Mouse (Mus musculus) CD4-positive, CD25-positive, alpha-beta regulatory T cell, adult 4 months (primary cell): Measurements from ENCODE around the gene Fbxw20. TPM values are rescaled to one million over a fixed set of nuclear protein-coding genes. Genes with fewer than 3 reads are reported as not detected.
"Not testable (repeated sequence)": the region's sequence is repeated elsewhere in the genome, so short reads cannot be mapped to it uniquely, and the experiment has no call there.

ENCODE experiments used
- ATAC-seq: one replicate; pipeline ENCODE4 v1.8.0; 2017
- polyA plus RNA-seq, 2 experiments: library from polyadenylated mRNA; unstranded; fragments of 100-300 nt; shearing (Covaris generic); gene quantifications; one replicate each; pipeline ENCODE4 v1.2.1; 2017

Fbxw20 gene
- not detected for polyA plus RNA-seq

DNA sequence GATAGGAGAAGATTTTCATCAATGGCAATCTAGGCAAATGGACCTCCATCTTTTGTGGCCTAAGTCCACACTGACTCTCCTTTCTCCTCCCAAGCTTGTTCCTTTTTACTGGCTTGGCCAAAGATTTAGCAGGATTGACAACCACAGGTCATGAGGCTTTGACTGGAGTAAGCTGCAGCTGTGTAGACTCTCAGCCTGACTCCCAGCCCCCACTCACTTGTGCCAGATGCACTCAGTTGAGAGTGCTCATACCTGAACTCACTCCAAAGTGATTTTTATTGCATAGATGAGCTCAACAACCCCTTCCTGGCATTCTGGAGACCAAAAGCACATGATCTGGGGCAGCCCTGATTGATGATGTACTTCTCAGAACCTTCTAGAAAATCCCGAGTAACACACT lies at the start of gene Fbxw20:
Gene Fbxw20, minus strand, starts transcription at position 101 of the 400 bp plus-strand sequence.
- ATAC-seq = no peak

DNA sequence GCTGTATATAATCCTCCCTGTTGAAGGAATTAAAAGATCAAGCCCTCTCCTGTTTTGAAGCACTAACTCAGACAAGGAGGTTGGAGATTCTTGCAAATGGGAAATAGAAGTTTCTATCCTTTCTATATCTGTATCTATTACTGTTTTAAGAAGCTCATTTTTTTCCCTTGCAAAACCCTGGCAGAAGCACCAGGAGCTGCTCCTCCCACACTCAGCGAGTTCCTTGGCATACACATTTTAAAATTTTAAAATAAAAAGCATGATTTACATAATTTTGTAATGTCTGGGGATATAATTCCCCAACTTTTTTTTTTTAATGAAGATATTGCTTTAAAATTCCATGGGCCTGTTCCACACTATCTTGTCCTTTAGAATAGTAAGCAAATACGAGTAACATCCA lies 28.5 kb upstream of the Fbxw20 start:
- no peak for ATAC-seq

DNA sequence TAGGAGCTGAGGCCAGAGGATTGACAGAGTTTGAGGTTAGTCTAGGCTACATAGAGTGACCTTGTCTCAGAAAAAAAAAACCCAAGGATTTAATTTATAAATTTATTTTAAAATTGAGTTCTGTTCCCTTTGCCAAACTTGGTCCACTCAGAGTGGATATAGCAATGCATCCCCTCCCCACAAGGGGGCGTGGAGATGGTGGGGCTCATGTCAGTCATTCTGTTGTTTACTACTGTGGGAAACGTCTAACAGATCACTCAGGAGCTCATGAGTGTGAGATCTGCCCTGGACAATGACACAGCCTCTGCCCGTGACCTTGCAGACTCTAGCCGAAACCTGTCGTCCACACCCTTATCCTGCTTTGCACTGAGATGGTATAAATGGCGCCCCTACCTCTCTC lies 16.1 kb downstream of the Fbxw20 start:
- ATAC-seq = no peak

GRCm38 (mm10) chr9:109201347-109201746 lies 33.2 kb downstream of the Fbxw20 start:
- not testable (repeated sequence) for ATAC-seq

- ATAC-seq = no peak
These were observed 34.2 kb downstream of the Fbxw20 start for GRCm38 (mm10) chr9:109200349-109200748.

DNA sequence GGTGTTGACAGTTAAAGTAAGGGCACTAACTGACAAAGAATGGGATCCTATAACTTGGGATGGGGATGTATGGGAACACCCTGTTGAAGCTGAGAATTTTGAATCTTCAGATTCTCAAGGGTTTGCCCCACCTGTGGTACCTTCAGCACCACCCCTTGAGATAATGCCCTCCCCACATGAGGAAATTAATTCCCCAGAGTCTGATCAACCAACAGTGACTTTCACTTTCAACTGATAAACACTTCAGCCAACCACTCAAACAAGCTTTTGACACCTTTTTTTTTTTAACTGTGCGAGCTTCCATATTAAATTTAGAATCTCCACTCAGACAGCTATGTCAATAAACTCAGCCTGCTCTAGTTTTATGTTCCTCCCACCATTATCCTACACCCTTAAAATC lies 35.2 kb downstream of the Fbxw20 start:
- no peak for ATAC-seq

GRCm38 (mm10) chr9:109195875-109196274 lies 38.7 kb downstream of the Fbxw20 start, which contains the start of gene Fbxw13:
Fbxw13 (minus strand) TSS chr9:109195975.
- ATAC-seq = not testable (repeated sequence)

DNA sequence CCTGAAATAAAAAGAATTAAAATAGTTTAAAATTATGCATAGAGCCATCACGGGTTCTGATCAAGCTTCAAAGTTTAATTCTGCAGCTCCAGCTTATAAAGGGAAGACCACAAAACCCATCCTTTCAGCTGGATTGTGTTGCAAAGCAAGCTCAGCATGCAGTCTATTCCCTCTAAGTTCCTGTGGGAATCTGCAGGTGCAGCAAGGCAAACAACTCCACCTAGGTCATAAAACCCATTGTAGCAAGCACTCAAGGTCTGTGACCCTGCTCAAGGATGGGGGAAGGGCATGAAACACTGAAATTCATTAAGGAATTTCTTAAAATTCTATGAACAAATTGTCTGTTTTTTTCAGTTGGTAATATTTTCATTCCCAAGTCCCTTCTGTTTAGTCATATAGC lies 57.3 kb downstream of the Fbxw20 start:
- ATAC-seq = no peak

GRCm38 (mm10) chr9:109176301-109176700 lies 58.3 kb downstream of the Fbxw20 start:
- ATAC-seq = no peak

Other genes with a start within 250 kb of the Fbxw20 start
- not detected for gene Ucn2, start 248.7 kb downstream of the Fbxw20 start, polyA plus RNA-seq
- 10 to 100 TPM in 1 of 2 experiments, 1 to 10 TPM in 1; 6.1 to 12.7 TPM for gene Pfkfb4, start 243.0 kb downstream of the Fbxw20 start, polyA plus RNA-seq
- gene Shisa5, start 196.2 kb downstream of the Fbxw20 start, polyA plus RNA-seq = 1,000 to 10,000 TPM; 3,771 to 6,921 TPM
- 10 to 100 TPM; 36.2 to 61.7 TPM for gene Trex1, start 175.0 kb downstream of the Fbxw20 start, polyA plus RNA-seq
- 10 to 100 TPM; 23.4 to 32.1 TPM for gene Atrip, start 160.6 kb downstream of the Fbxw20 start, polyA plus RNA-seq
- 10 to 100 TPM; 13.5 to 16.0 TPM for gene Ccdc51, start 152.3 kb downstream of the Fbxw20 start, polyA plus RNA-seq
- 100 to 1,000 TPM; 679 to 933 TPM for gene Tma7, start 152.2 kb downstream of the Fbxw20 start, polyA plus RNA-seq
- 1 to 10 TPM in 1 of 2 experiments, under 1 TPM in 1; 0.94 to 1.2 TPM for gene Plxnb1, start 139.4 kb downstream of the Fbxw20 start, polyA plus RNA-seq
- gene Fbxw21, start 72.7 kb downstream of the Fbxw20 start, polyA plus RNA-seq = not detected
- gene Fbxw13, start 38.8 kb downstream of the Fbxw20 start, polyA plus RNA-seq = not detected
- not detected for gene Fbxw14, start 52.9 kb upstream of the Fbxw20 start, polyA plus RNA-seq
- not detected for gene Fbxw28, start 104.9 kb upstream of the Fbxw20 start, polyA plus RNA-seq
- gene Fbxw22, start 169.5 kb upstream of the Fbxw20 start, polyA plus RNA-seq = not detected
- not detected for gene Fbxw16, start 214.4 kb upstream of the Fbxw20 start, polyA plus RNA-seq